Mouse (Mus musculus) erythroblast, embryonic 14.5 days (primary cell): Measurements from ENCODE around the gene Olfr259. TPM values are rescaled to one million over a fixed set of nuclear protein-coding genes. Genes with fewer than 3 reads are reported as not detected.

Experiments
- H3K27me3 ChIP-seq: 2 replicates; pipeline ENCODE4 v1.6.1; 2012; ENCODE audit warnings: inconsistent platforms; ENCODE audit not compliant: control insufficient read depth
- H3K36me3 ChIP-seq: 2 replicates; pipeline ENCODE4 v1.6.1; 2012; ENCODE audit warnings: mild to moderate bottlenecking, inconsistent platforms; ENCODE audit not compliant: control insufficient read depth
- H3K4me1 ChIP-seq: 2 replicates; pipeline ENCODE4 v1.6.1; 2012; ENCODE audit warnings: inconsistent platforms; ENCODE audit not compliant: control insufficient read depth
- H3K4me3 ChIP-seq: replicated peaks from 2 replicates; pipeline ENCODE3; 2012; ENCODE audit warnings: moderate library complexity, mild to moderate bottlenecking, inconsistent platforms
- H3K9me3 ChIP-seq: 2 replicates; pipeline ENCODE4 v1.6.1; 2012; ENCODE audit warnings: low read length, inconsistent platforms, mixed read lengths; ENCODE audit not compliant: control insufficient read depth
- GATA1 ChIP-seq: IDR thresholded peaks from 2 replicates; pipeline ENCODE4 v1.6.1; 2012; ENCODE audit warnings: low read length, inconsistent platforms, mixed read lengths
- TAL1 ChIP-seq: IDR thresholded peaks from 3 replicates; pipeline ENCODE4 v1.6.1; 2012; ENCODE audit warnings: low read length, inconsistent platforms, mixed read lengths
- polyA plus RNA-seq: library from polyadenylated mRNA; stranded (reverse); fragments of >175 nt; gene quantifications from 2 replicates; pipeline ENCODE4 v1.2.3, GENCODE M21; 2012

Olfr259 gene
- polyA plus RNA-seq = 0.04 TPM in 1 of 2 replicates, not detected in the other

GRCm38 (mm10) chr2:87114467-87114866 is at the start of gene Olfr259:
TSS of gene Olfr259 (minus strand) at chr2:87114567.
- H3K4me3 ChIP-seq = no peak within 1 kb of the TSS
- TF ChIP-seq GATA1 (no peak), TAL1 (no peak)

GRCm38 (mm10) chr2:87152524-87152923 is 38.2 kb upstream of the Olfr259 start, which contains the start of gene Olfr1111:
TSS of gene Olfr1111 (minus strand) at chr2:87152624.
- TF ChIP-seq TAL1 (no peak), GATA1 (no peak)
- Histone ChIP-seq H3K27me3 (no peaks in the 10 kb centered on the region), H3K4me1 (no peaks in the 10 kb centered on the region), H3K36me3 (no peaks in the 10 kb centered on the region), H3K9me3 (no peaks in the 10 kb centered on the region; the same call in 1 of the 2 replicates), H3K4me3 (no peak within 1 kb of the TSS)

More at GRCm38 (mm10) chr2:87114467-87114866, at the start of gene Olfr259:
- Histone ChIP-seq H3K27me3 (no peaks in the 10 kb centered on the region), H3K36me3 (no peaks in the 10 kb centered on the region), H3K9me3 (peaks cover 2% of the 10 kb centered on the region; the same call in 1 of the 2 replicates), H3K4me1 (no peaks in the 10 kb centered on the region)

DNA sequence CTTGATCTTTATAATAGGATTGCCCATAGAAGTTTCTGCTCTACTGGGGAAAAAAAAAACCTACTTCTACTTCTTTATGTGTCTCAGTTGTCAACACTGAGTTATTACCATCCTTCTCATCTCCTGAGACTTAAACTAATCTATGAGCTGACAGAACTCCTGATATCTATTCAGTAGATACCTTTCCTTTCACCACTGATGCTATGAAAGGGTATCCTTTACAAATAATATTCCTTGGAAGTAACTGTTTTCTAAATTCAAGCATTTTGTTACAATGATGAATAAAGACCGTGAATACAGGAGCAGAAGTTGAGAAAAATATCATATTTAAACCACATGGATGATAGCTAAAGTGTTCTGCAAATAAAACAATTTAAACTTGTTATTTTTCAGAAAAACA is 25.8 kb upstream of the Olfr259 start, which contains the start of gene Olfr1110:
Olfr1110 (minus strand) TSS at position 101 of the 400 bp plus-strand sequence.
- Histone ChIP-seq H3K4me1 (no peaks in the 10 kb centered on the region), H3K9me3 (no peaks in the 10 kb centered on the region), H3K4me3 (no peak within 1 kb of the TSS), H3K36me3 (no peaks in the 10 kb centered on the region), H3K27me3 (no peaks in the 10 kb centered on the region)
- TF ChIP-seq GATA1 = no peak
- TF ChIP-seq TAL1 = no peak

DNA sequence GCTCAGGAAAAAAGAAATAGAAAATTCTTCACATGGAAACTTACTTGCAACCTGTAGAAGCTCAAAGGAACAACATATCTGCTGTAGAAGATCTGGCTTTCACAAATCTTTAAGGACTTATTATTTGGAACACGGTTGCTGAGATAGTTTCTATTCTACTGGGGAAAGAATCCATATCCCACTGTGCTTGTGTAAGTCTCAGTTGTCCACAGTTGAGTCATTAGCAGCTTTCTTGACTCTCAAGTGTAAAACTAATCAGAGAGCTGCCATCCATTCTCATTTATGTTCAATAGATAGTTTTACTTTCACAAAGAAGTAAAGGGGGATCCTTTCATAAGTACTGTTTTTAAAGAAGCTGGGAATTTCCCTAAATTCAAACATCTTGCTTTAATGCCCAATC is 18.5 kb downstream of the Olfr259 start, which contains the start of gene Olfr1109:
Olfr1109 (minus strand) TSS at position 101 of the 400 bp plus-strand sequence.
- no peaks in the 10 kb centered on the region for H3K9me3 ChIP-seq
- no peaks in the 10 kb centered on the region for H3K4me1 ChIP-seq
- TF ChIP-seq TAL1 (no peak), GATA1 (no peak)
- no peaks in the 10 kb centered on the region for H3K36me3 ChIP-seq
- no peaks in the 10 kb centered on the region for H3K27me3 ChIP-seq
- no peak within 1 kb of the TSS for H3K4me3 ChIP-seq

DNA sequence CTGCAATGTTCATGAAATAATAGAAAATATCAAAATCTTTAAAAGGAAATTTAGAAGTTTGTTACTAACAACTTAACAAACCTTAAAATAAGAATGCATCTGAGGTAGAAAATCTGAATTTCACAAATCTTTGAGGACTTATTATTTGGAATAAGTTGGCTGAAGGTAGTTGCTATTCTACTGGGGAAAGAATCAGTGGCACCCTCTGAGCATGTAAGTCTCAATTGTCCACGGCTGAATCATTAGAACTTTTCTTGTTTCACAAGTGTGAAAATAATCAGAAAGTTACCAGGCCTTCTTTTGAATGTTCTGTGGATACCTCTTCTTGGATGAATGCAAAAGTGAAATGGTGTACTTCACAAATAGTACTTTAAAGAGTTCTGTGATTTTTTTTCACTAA is 38.6 kb downstream of the Olfr259 start, which contains the start of gene Olfr1107:
Olfr1107 (minus strand) TSS at position 101 of the 400 bp plus-strand sequence.
- TF ChIP-seq GATA1 (no peak), TAL1 (no peak)
- H3K9me3 ChIP-seq = 0 out of 2 replicates have a peak, but pooled peaks cover 2% of the 10 kb centered on the region

More for the DNA sequence above, 38.6 kb downstream of the Olfr259 start, which contains the start of gene Olfr1107:
- no peaks in the 10 kb centered on the region for H3K27me3 ChIP-seq
- H3K4me1 ChIP-seq = no peaks in the 10 kb centered on the region
- H3K4me3 ChIP-seq = no peak within 1 kb of the TSS
- no peaks in the 10 kb centered on the region for H3K36me3 ChIP-seq

Other genes with a start within 250 kb of the Olfr259 start
- not detected in 2 replicates for gene Gm13723, start 239.8 kb downstream of the Olfr259 start, polyA plus RNA-seq
- gene Olfr1097, start 222.4 kb downstream of the Olfr259 start, polyA plus RNA-seq = not detected in 2 replicates
- not detected in 2 replicates for gene Olfr1098, start 190.0 kb downstream of the Olfr259 start, polyA plus RNA-seq
- gene Olfr1099, start 153.9 kb downstream of the Olfr259 start, polyA plus RNA-seq = 0.01 TPM in 1 of 2 replicates, not detected in the other
- not detected in 2 replicates for gene Olfr1100, start 134.6 kb downstream of the Olfr259 start, polyA plus RNA-seq
- gene Olfr1101, start 123.3 kb downstream of the Olfr259 start, polyA plus RNA-seq = not detected in 2 replicates
- gene Olfr1102, start 116.2 kb downstream of the Olfr259 start, polyA plus RNA-seq = not detected in 2 replicates
- gene Olfr1104, start 87.5 kb downstream of the Olfr259 start, polyA plus RNA-seq = not detected in 2 replicates
- gene Olfr1105, start 78.0 kb downstream of the Olfr259 start, polyA plus RNA-seq = not detected in 2 replicates
- not detected in 2 replicates for gene Olfr1106, start 62.3 kb downstream of the Olfr259 start, polyA plus RNA-seq
- not detected in 2 replicates for gene Olfr1107, start 38.8 kb downstream of the Olfr259 start, polyA plus RNA-seq
- gene Olfr1109, start 18.6 kb downstream of the Olfr259 start, polyA plus RNA-seq = not detected in 2 replicates
- gene Olfr1110, start 25.7 kb upstream of the Olfr259 start, polyA plus RNA-seq = not detected in 2 replicates
- gene Olfr1111, start 38.1 kb upstream of the Olfr259 start, polyA plus RNA-seq = not detected in 2 replicates
- not detected in 2 replicates for gene Olfr1112, start 73.2 kb upstream of the Olfr259 start, polyA plus RNA-seq
- not detected in 2 replicates for gene Olfr1113, start 94.4 kb upstream of the Olfr259 start, polyA plus RNA-seq
- gene Olfr1115, start 133.4 kb upstream of the Olfr259 start, polyA plus RNA-seq = not detected in 2 replicates
- under 0.01 TPM in 1 of 2 replicates, not detected in the other for gene Olfr1116, start 153.0 kb upstream of the Olfr259 start, polyA plus RNA-seq
- not detected in 2 replicates for gene Olfr1118, start 193.0 kb upstream of the Olfr259 start, polyA plus RNA-seq
- not detected in 2 replicates for gene Olfr1120, start 240.2 kb upstream of the Olfr259 start, polyA plus RNA-seq